Mouse (Mus musculus) sigmoid colon, adult 10 weeks (tissue): ENCODE measurements around the gene Mybpc3. TPM values are rescaled to one million over a fixed set of nuclear protein-coding genes. Genes with fewer than 3 reads are reported as not detected.

Experiments used
- polyA plus RNA-seq: library from polyadenylated mRNA; stranded (reverse); fragments of 350-450 nt; fragmentation: Illumina TruSeq; extraction: RNeasy Lipid Tissue Mini Kit (QIAGEN cat#74804); gene quantifications from one replicate; pipeline ENCODE4 v1.2.3, GENCODE M21; 2014; ENCODE audit warnings: low read depth, low replicate concordance

The Mybpc3 gene
- not detected for polyA plus RNA-seq

DNA sequence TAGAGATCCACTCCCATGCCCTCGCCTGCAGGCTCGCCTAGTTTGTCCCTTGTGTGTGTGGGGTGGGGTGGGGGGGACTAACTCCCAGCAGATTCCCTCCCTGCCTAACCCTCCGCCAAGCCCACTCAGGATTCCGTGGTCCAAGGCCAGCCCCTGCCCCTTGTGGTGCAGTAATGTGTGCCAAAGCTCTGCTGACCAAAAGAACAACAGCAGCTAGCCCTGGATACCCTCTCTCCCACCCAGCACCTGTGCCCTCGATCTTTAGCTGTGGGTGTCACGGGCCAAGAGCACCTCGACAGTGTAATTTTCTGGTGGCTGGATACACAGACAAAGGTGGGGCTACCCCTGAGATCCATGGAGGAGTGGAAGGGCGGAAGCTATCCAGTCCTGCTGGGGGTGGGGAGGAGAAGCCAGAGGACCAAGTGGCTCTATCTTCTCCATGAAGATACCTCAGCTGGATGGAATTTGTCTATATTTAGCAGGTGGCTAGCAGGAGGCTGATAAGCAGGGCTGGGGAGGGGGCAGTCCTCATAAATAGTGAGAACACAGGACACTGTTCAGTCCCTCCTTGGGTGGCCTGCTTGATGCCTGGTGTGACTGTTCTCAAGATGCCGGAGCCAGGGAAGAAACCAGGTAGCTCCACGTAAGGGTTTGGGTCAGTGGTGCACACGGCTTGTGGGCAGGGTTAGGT, at the start of gene Mybpc3:
TSS of gene Mybpc3 (plus strand) at position 560 of the 691 bp plus-strand sequence.

DNA sequence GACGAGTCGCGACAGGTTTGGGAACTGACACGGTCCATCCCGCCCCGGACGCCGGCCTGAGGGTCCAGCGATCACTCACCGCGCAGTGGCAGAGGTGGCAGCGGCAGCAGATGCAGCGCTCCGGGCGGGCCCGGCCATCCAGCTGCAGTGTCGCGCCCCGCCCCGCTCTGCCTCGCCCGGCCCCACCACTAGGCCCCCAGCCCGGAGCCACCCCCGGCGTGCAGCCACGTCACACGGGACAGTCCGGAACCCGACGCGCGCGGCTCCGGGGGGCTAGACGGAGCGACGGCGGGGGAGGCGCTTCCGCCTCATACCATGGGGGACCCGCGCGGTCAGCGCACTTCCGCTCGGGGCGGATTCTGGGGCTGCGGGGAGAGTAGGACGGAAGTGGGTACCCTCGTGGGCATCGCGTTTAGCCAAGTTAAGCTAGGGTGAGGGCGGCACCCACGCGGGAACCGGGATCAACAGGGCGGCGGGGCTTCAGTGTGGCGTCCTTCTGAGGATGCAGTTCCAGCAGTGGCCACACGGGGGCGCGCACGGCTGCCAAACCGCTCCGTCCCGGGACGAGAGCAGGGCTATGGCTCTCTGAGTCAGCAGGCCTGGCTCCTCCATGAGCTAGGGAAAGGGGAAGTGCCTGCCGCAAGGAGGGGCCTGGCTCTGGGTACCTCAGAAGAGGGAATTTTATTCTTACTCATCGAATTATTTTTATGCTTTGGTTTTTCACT, 47.7 kb upstream of the Mybpc3 start, which contains the start of gene Slc39a13:
TSS of gene Slc39a13 (minus strand) at position 342 of the 725 bp plus-strand sequence.

DNA sequence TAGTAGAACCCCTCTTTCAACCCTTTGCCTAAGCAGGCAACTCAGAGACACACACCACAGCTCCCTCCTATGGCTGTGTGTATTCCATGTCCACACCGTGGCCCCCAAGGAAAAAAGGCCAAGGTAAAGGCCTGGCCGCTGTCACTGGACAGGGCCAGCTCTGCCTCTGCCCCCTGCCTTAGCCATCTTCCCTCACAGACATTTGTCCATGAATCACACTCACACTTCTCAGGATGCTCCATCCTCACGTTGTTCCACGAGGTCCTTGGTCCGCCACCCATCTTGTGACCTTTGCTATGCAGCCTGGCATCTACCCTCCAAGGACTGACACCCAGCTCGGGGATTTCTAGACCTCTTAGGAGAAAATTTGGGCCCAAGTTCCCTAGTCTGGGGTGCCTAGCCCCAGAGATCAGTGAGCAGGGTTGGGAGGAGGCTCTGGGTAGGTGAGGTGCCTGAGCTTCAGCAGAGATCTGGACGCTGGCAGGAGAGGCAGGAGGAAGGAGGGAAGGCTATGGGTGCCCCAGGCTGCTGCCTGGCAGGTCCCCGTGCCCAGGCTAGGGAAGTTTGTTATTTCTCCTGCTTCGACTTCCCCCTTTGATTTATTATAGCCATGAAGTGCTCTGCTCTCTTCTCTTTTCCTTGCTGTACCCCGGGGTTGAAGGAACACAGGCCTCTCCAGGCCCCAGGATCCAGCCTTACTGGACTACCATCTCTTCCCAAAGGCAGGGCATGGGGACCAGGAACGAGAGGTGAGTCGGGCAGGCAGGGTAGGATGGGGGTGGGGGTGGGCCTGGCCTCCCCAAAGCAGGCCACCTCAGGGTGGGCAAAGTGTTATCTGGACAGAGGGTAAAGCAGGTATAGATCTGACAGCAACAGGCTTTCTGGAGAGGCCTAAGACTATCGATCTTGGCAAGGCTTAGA, 35.9 kb upstream of the Mybpc3 start, which contains the start of gene Spi1:
TSS of gene Spi1 (plus strand) at position 616 of the 921 bp plus-strand sequence.

DNA sequence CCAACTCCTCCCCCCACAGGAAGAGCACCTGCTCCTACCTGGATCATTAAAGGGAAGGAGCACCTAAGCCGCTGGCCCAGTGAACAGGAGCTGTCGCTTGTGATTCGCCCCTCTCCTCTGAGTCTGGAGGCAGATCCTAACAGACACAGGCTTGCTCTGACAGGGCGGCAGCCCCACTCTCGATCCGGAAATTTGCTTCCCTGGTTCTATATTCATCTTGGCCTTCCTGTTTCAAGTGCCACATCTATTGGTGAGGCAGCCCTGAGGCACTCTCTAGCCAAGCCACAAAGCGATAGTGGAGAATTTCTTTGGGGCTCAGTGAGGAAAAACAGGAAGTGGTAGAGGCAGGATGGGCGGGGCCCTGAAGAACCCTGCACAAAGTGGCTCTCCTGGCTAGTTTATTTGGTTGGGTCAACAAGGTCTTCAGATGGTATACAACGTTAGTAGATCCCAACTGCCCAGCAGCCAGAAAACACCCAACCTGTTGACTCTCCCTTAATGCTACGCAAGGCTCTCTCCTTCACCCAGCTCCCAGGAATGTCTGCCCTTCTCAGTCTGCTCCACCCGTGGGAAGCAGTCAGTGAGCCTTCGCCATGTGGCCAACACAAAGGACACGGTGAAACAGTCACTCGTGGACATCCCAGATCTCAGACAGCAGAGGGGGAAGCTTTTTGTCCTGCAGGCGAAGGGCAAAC, 65.9 kb downstream of the Mybpc3 start, which contains the start of gene Madd:
TSS of gene Madd (minus strand) at position 127 of the 695 bp plus-strand sequence.

Other genes with a start within 250 kb of the Mybpc3 start
- not detected for gene C1qtnf4, start 232.3 kb upstream of the Mybpc3 start, polyA plus RNA-seq
- gene Kbtbd4, start 213.4 kb upstream of the Mybpc3 start, polyA plus RNA-seq, result 10.2 TPM
- gene Ndufs3, start 213.3 kb upstream of the Mybpc3 start, polyA plus RNA-seq, result 153 TPM
- gene Celf1, start 177.8 kb upstream of the Mybpc3 start, polyA plus RNA-seq, result 112 TPM
- gene Rapsn, start 82.5 kb upstream of the Mybpc3 start, polyA plus RNA-seq, result not detected
- gene Psmc3, start 64.1 kb upstream of the Mybpc3 start, polyA plus RNA-seq, result 116 TPM
- gene Slc39a13, start 47.7 kb upstream of the Mybpc3 start, polyA plus RNA-seq, result 5.2 TPM
- 3.0 TPM for gene Spi1, start 35.8 kb upstream of the Mybpc3 start, polyA plus RNA-seq
- gene Madd, start 65.7 kb downstream of the Mybpc3 start, polyA plus RNA-seq, result 7.9 TPM
- 0.44 TPM for gene Nr1h3, start 84.7 kb downstream of the Mybpc3 start, polyA plus RNA-seq
- gene Acp2, start 84.7 kb downstream of the Mybpc3 start, polyA plus RNA-seq, result 35.7 TPM
- 31.4 TPM for gene Ddb2, start 118.8 kb downstream of the Mybpc3 start, polyA plus RNA-seq
- 0.95 TPM for gene Pacsin3, start 137.8 kb downstream of the Mybpc3 start, polyA plus RNA-seq
- 14.1 TPM for gene Arfgap2, start 146.8 kb downstream of the Mybpc3 start, polyA plus RNA-seq